Mouse (Mus musculus) cortical plate, adult 2 months (tissue): ENCODE measurements at regions not wholly inside any gene's neighbourhood (a gene's known extent, or its start where the extent isn't known, plus 50 kb on each side); places are given as distances from the start of the nearest gene placed in this dataset.

Experiments
- CTCF ChIP-seq: fragments of 200-500 bp; IDR thresholded peaks from 2 replicates; pipeline ENCODE4 v1.5.1; 2011; ENCODE audit warnings: mild to moderate bottlenecking, control low read depth, low read length; ENCODE audit not compliant: insufficient read depth; ENCODE audit errors: extremely low read depth
- POLR2A ChIP-seq: fragments of 200-500 bp; IDR thresholded peaks from 2 replicates; pipeline ENCODE4 v1.6.1; 2011; ENCODE audit warnings: mild to moderate bottlenecking, low read length, control low read depth; ENCODE audit not compliant: insufficient read depth; ENCODE audit errors: extremely low read depth

GRCm38 (mm10) chr12:15993866-15994265 lies 177.1 kb upstream of the Trib2 start:
- TF ChIP-seq CTCF (no peak), POLR2A (no peak)
